Mouse (Mus musculus): ENCODE data around the gene Ppil4. TPM values are rescaled to one million over a fixed set of nuclear protein-coding genes. Genes with fewer than 3 reads are reported as not detected.
A peak's percentile ranks its signal among the peaks of the same experiment; 100 is the strongest.

Gene Ppil4
- polyA plus RNA-seq, 1 experiment from 2014 or later = 47.6 TPM

DNA sequence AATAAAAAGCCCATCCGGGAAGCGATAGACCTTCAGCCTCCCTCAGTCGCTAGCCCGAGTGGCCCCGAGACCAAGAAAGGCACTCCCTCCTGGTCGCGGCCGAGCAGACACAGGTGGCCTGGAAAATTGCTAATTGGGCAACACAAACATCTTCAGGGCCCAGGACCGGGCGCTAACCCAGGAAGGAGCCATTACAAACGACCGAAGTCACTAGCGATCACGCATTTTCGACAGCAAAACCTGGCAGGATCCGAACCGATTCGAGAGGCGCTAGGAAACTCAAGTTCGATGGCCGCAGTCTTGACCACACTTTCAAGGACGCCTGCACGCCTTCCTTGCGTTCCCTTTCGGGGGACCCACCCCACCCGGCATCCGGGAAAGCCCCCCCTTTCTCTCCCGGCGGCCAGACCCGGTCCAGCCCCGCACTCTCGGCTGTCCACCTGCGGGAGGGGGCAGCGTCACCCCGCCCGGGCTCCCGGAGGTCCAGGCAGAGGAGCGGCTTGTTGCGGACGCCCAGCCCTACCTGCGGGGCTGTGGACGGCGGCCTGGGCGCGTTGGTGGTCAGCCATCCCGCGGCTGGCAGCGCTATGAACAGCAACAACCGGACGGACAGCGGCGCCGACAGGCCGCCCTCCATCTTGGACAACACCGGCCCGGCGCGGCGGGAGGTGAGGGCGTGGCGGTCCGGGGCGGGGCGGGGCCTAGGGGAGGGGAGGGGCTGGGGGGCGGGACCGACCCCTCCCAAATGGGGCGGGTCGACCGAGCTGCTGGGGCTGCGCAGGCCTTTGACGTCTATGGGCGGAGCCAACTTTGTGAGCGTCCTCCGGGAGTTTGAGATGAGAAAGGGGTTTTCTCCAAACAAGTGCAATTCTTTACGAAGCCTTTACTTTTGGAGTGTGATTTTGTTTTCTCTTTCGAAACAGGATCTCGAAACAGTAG is 12.2 kb upstream of the Ppil4 start:
- ATAC-seq (peak; percentile 95), DNase-seq (ENCODE audit: low spot score) (peak; percentile 93)
- Histone ChIP-seq H3K27me3 (replicated peaks; ENCODE audit: control insufficient read depth, insufficient read depth, low read length) (no peaks in the 10 kb centered on the region), H3K36me3 (ENCODE audit: control insufficient read depth, insufficient read depth, low read length) (peaks cover 6% of the 10 kb centered on the region), H3K4me2 (ENCODE audit: low read length) (peak overlapping the region; percentile 66), H3K27ac (ENCODE audit: low read depth, low read length) (peak overlapping the region; percentile 27; the same call in 1 of the 2 replicates), H3K9me3 (replicated peaks; ENCODE audit: control insufficient read depth, low read length) (no peaks in the 10 kb centered on the region), H3K4me3 (ENCODE audit: low read depth, low read length) (peak overlapping the region; percentile 92), H3K9ac (ENCODE audit: low read length) (peak overlapping the region; percentile 82), H3K4me1 (ENCODE audit: control insufficient read depth, insufficient read depth, low read length) (peaks cover 4% of the 10 kb centered on the region; the same call in 1 of the 2 replicates)
- under 1% methylated on average over 50 of the region's 77 CpGs for WGBS

DNA sequence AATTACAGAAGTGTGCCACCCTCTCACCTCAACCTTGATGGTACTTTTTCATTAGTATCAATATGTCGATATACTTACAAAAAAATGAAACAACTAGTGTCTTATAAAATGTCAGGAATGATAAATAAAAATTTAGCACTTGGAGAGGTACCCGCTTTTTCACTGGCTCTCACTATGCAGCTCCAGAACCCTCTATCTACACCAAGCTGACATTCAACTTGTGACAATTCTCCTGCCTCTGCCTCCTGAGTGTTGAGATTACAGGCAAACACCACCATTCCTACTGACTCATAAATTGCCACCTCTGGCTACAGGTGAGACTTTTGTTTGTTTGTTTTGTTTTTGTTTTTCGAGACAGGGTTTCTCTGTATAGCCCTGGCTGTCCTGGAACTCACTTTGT is 11.5 kb upstream of the Ppil4 start:
- H3K27ac ChIP-seq (ENCODE audit: low read depth, low read length) = no peak overlapping the region
- WGBS = 59% methylated on average over 3 of the region's 3 CpGs
- H3K36me3 ChIP-seq (ENCODE audit: control insufficient read depth, insufficient read depth, low read length) = 0 out of 2 replicates have a peak, but pooled peaks cover 2% of the 10 kb centered on the region
- no peaks in the 10 kb centered on the region for H3K9me3 ChIP-seq (replicated peaks; ENCODE audit: control insufficient read depth, low read length)
- H3K4me2 ChIP-seq (ENCODE audit: low read length) = peak overlapping the region; percentile 66
- DNase-seq (ENCODE audit: low spot score) (no peak), ATAC-seq (peak; percentile 14)
- peaks cover 4% of the 10 kb centered on the region; the same call in 1 of the 2 replicates for H3K4me1 ChIP-seq (ENCODE audit: control insufficient read depth, insufficient read depth, low read length)
- H3K9ac ChIP-seq (ENCODE audit: low read length) = peak overlapping the region; percentile 82; the same call in 1 of the 2 replicates
- peak overlapping the region; percentile 92 for H3K4me3 ChIP-seq (ENCODE audit: low read depth, low read length)
- H3K27me3 ChIP-seq (replicated peaks; ENCODE audit: control insufficient read depth, insufficient read depth, low read length) = no peaks in the 10 kb centered on the region

DNA sequence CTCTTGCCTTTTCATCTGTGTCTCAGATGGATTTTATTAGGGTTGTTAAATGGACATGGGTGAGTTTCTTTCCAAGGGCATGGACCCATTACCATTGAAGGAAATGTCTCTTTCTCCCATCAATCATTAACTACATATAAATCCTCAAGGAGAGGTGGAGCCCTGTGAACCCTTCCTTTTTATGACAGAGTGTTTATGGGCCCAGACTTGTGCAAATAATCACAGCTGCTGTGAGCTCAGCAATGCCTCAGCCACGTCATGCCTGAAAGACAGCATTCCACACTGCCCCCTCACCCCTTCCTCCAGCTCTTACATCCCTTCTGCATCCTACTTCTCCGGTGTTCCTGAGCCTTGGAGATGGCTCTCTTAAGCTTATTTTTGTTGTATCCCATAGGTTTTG is 5.4 kb upstream of the Ppil4 start:
- DNase-seq (ENCODE audit: low spot score) (no peak), ATAC-seq (no peak)
- 50% methylated on average over 2 of the region's 2 CpGs for WGBS
- peaks cover 14% of the 10 kb centered on the region for H3K36me3 ChIP-seq (ENCODE audit: control insufficient read depth, insufficient read depth, low read length)
- no peaks in the 10 kb centered on the region for H3K27me3 ChIP-seq (replicated peaks; ENCODE audit: control insufficient read depth, insufficient read depth, low read length)
- H3K4me1 ChIP-seq (ENCODE audit: control insufficient read depth, insufficient read depth, low read length) = peaks cover 4% of the 10 kb centered on the region
- H3K4me2 ChIP-seq (ENCODE audit: low read length) = no peak overlapping the region
- no peak overlapping the region for H3K9ac ChIP-seq (ENCODE audit: low read length)
- no peak overlapping the region for H3K4me3 ChIP-seq (ENCODE audit: low read depth, low read length)
- no peaks in the 10 kb centered on the region for H3K9me3 ChIP-seq (replicated peaks; ENCODE audit: control insufficient read depth, low read length)
- H3K27ac ChIP-seq (ENCODE audit: low read depth, low read length) = no peak overlapping the region

DNA sequence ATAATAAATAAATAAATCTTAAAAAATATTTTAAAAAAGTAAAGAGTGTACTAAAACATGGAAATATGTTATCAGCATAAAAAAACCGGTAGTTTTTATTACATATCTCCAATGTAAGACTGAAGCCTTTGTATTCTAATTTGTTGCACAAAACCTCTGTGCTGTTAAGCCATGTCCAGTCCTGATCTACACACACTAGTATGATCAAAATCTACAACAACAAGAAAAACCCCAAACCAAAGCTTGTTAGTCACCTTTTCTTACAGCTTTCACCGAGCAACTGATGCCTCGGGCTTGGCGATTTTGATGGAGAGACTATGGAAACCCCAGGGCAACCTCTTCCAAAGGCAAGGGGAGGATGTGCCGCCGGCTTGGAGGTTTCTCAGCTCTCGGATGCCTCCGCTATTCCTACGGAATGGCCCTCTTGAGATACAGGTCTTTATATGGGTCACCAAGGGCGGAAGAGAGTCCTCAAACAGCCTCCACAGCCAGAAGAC is 389 bp upstream of the Ppil4 start:
- ATAC-seq (peak; percentile 43; the same call in 1 of the 2 replicates), DNase-seq (ENCODE audit: low spot score) (no peak)
- H3K27ac ChIP-seq (ENCODE audit: low read depth, low read length) = no peak overlapping the region
- under 1% methylated on average over 10 of the region's 10 CpGs for WGBS
- H3K4me3 ChIP-seq (ENCODE audit: low read depth, low read length) = peak overlapping the region; percentile 91
- H3K4me1 ChIP-seq (ENCODE audit: control insufficient read depth, insufficient read depth, low read length) = peaks cover 10% of the 10 kb centered on the region
- peak overlapping the region; percentile 91 for H3K9ac ChIP-seq (ENCODE audit: low read length)
- no peaks in the 10 kb centered on the region for H3K27me3 ChIP-seq (replicated peaks; ENCODE audit: control insufficient read depth, insufficient read depth, low read length)
- peak overlapping the region; percentile 56 for H3K4me2 ChIP-seq (ENCODE audit: low read length)
- peaks cover 28% of the 10 kb centered on the region for H3K36me3 ChIP-seq (ENCODE audit: control insufficient read depth, insufficient read depth, low read length)
- H3K9me3 ChIP-seq (replicated peaks; ENCODE audit: control insufficient read depth, low read length) = no peaks in the 10 kb centered on the region

DNA sequence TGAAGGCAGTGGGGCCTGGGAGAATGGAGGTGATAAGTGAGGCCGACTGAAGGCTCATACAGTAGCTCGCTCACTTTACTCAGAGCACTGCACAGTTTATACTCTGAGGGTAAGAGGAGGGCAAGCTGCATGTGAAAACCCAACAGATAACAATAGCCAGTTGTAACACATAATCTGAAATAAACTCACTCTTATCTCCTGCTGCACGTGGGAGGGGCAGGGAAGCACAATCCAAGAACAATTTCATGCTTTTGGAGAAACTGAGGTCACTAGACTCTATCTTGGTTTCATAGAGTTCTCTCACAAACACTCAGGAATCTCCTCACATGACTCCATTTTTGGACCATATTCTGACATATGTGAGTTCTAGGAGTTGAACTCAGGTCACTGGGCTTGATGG is 8.6 kb downstream of the Ppil4 start:
- ATAC-seq = no peak

DNA sequence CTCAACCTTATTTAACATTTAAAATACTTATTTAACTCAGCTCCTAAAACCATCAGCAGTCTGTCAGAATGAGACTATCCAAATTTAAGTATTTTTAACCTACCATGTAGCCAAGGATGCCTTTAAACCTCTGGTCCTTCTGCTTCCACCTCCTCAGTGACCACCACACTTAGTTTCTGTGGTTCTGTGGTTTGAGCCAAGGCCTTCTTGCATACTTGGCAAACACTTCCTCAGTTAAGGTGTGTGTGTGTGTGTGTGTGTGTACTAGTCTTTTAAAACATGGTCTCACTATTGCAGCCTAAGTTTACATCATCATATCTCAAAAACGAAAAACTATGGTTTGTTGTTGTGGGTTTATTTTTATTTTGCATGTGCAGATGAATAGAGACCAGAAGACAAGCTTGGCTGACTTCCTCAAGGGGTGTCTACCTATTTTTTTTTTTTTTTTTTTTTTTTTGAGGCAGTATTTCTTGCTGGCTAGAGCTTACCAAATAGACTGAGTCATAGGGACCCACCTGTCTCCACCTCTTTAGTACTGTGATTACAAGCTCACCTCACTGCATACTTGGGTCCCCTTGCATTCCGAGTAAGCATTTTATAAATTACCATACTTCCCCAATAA is 9.9 kb downstream of the Ppil4 start:
- no peak overlapping the region for H3K4me2 ChIP-seq (ENCODE audit: low read length)
- ATAC-seq (no peak), DNase-seq (ENCODE audit: low spot score) (no peak)
- H3K4me3 ChIP-seq (ENCODE audit: low read depth, low read length) = no peak overlapping the region
- WGBS = 93% methylated on average over 2 of the region's 2 CpGs
- H3K9me3 ChIP-seq (replicated peaks; ENCODE audit: control insufficient read depth, low read length) = no peaks in the 10 kb centered on the region
- peaks cover 84% of the 10 kb centered on the region for H3K36me3 ChIP-seq (ENCODE audit: control insufficient read depth, insufficient read depth, low read length)
- H3K27ac ChIP-seq (ENCODE audit: low read depth, low read length) = no peak overlapping the region
- H3K4me1 ChIP-seq (ENCODE audit: control insufficient read depth, insufficient read depth, low read length) = no peaks in the 10 kb centered on the region
- H3K9ac ChIP-seq (ENCODE audit: low read length) = no peak overlapping the region
- H3K27me3 ChIP-seq (replicated peaks; ENCODE audit: control insufficient read depth, insufficient read depth, low read length) = no peaks in the 10 kb centered on the region

More for the DNA sequence above, 8.6 kb downstream of the Ppil4 start:
- Histone ChIP-seq H3K4me2 (ENCODE audit: low read length) (no peak overlapping the region), H3K4me3 (ENCODE audit: low read depth, low read length) (no peak overlapping the region), H3K27me3 (replicated peaks; ENCODE audit: control insufficient read depth, insufficient read depth, low read length) (no peaks in the 10 kb centered on the region), H3K36me3 (ENCODE audit: control insufficient read depth, insufficient read depth, low read length) (peaks cover 88% of the 10 kb centered on the region), H3K9me3 (replicated peaks; ENCODE audit: control insufficient read depth, low read length) (no peaks in the 10 kb centered on the region), H3K4me1 (ENCODE audit: control insufficient read depth, insufficient read depth, low read length) (no peaks in the 10 kb centered on the region), H3K27ac (ENCODE audit: low read depth, low read length) (no peak overlapping the region), H3K9ac (ENCODE audit: low read length) (no peak overlapping the region)
- 96% methylated on average over 3 of the region's 3 CpGs for WGBS
- no peak for DNase-seq (ENCODE audit: low spot score)

DNA sequence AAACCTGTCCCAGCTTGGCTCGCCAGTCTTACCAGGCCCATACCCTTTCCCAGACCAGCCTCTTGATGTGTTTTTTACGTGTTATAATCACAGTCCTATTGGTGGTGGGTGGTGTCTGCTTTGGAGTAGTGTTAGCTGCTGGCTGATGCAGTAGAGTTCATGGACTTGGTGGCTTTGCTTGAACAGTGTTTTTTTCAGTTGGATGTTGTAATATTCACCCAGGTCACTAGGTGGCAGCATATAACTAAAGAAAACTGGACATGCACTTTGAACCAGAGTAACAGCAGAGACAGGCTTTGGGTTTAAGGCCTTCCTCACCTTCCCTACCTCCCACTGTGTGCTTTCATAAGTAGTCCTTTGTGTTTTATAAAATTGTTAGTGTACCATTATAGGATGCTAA is 17.2 kb downstream of the Ppil4 start:
- H3K9me3 ChIP-seq (replicated peaks; ENCODE audit: control insufficient read depth, low read length) = no peaks in the 10 kb centered on the region
- no peak overlapping the region for H3K4me2 ChIP-seq (ENCODE audit: low read length)
- no peak overlapping the region for H3K27ac ChIP-seq (ENCODE audit: low read depth, low read length)
- no peaks in the 10 kb centered on the region for H3K27me3 ChIP-seq (replicated peaks; ENCODE audit: control insufficient read depth, insufficient read depth, low read length)
- H3K36me3 ChIP-seq (ENCODE audit: control insufficient read depth, insufficient read depth, low read length) = peaks cover 77% of the 10 kb centered on the region
- peak; percentile 78 for DNase-seq (ENCODE audit: low spot score)
- H3K9ac ChIP-seq (ENCODE audit: low read length) = no peak overlapping the region
- H3K4me3 ChIP-seq (ENCODE audit: low read depth, low read length) = no peak overlapping the region
- 43% methylated on average over 2 of the region's 2 CpGs for WGBS
- peak; percentile 44 for ATAC-seq
- H3K4me1 ChIP-seq (ENCODE audit: control insufficient read depth, insufficient read depth, low read length) = no peaks in the 10 kb centered on the region

DNA sequence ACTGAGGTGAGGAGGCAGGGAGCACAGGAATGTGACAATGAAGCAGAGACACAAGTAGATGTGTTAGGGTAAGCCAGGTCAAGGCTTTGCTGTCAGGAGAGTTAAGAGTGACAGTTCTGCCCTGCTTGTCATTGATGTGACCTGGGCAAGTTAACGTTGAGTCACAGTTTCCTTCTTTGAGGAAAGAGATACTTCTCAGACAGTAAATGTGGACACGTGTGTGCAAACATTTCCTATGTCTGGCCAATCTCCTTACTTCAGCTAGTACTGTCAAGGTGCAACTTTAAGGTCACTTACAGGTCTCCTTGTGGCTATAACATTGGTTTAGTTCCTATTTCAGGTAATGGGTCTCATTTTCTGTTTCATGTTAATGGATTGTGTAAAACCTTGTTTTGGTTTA is 23.8 kb downstream of the Ppil4 start:
- peaks cover 67% of the 10 kb centered on the region for H3K36me3 ChIP-seq (ENCODE audit: control insufficient read depth, insufficient read depth, low read length)
- no peaks in the 10 kb centered on the region for H3K9me3 ChIP-seq (replicated peaks; ENCODE audit: control insufficient read depth, low read length)
- no peaks in the 10 kb centered on the region for H3K27me3 ChIP-seq (replicated peaks; ENCODE audit: control insufficient read depth, insufficient read depth, low read length)
- no peak overlapping the region for H3K4me2 ChIP-seq (ENCODE audit: low read length)
- ATAC-seq (no peak), DNase-seq (ENCODE audit: low spot score) (no peak)
- H3K4me1 ChIP-seq (ENCODE audit: control insufficient read depth, insufficient read depth, low read length) = no peaks in the 10 kb centered on the region
- WGBS = 84% methylated on average over 2 of the region's 2 CpGs
- no peak overlapping the region for H3K9ac ChIP-seq (ENCODE audit: low read length)
- no peak overlapping the region for H3K4me3 ChIP-seq (ENCODE audit: low read depth, low read length)
- no peak overlapping the region for H3K27ac ChIP-seq (ENCODE audit: low read depth, low read length)
